Mouse (Mus musculus) neural tube, embryonic 11.5 days (tissue): ENCODE measurements around the gene Gm9918. TPM values are rescaled to one million over a fixed set of nuclear protein-coding genes. Genes with fewer than 3 reads are reported as not detected.
"Not testable (repeated sequence)": the region's sequence is repeated elsewhere in the genome, so short reads cannot be mapped to it uniquely, and the experiment has no call there.

Source experiments
- ATAC-seq: fragments of 200-750 bp; cut with Nextera tagmentation; 2 replicates; pipeline ENCODE4 v1.8.0; 2017; ENCODE audit warnings: moderate number of reproducible peaks, mild to moderate bottlenecking, moderate TSS enrichment, moderate library complexity; ENCODE audit not compliant: insufficient read depth, low FRiP score, low TSS enrichment
- DNase-seq: peaks from one replicate; pipeline ENCODE4 v3.0.0-alpha.2; 2015; ENCODE audit warnings: low spot score
- H3K27ac ChIP-seq: fragments of 300-500 bp; sonication (generic); 2 replicates; pipeline ENCODE4 v1.5.1; 2014; ENCODE audit warnings: low read depth, mild to moderate bottlenecking, low read length
- H3K27me3 ChIP-seq: fragments of 300-500 bp; sonication (generic); 2 replicates; pipeline ENCODE4 v1.6.1; 2014; ENCODE audit warnings: mild to moderate bottlenecking, low read length, mixed read lengths; ENCODE audit not compliant: control insufficient read depth, insufficient read depth
- H3K36me3 ChIP-seq: fragments of 300-500 bp; sonication (generic); 2 replicates; pipeline ENCODE4 v1.6.1; 2014; ENCODE audit warnings: mild to moderate bottlenecking, low read length, moderate library complexity, mixed read lengths; ENCODE audit not compliant: control insufficient read depth, insufficient read depth
- H3K4me1 ChIP-seq: fragments of 300-500 bp; sonication (generic); 2 replicates; pipeline ENCODE4 v1.6.1; 2014; ENCODE audit warnings: low read length, mixed read lengths; ENCODE audit not compliant: control insufficient read depth, insufficient read depth
- H3K4me2 ChIP-seq: fragments of 300-500 bp; sonication (generic); 2 replicates; pipeline ENCODE4 v1.6.1; 2014; ENCODE audit warnings: low read depth, mild to moderate bottlenecking, moderate library complexity
- H3K4me3 ChIP-seq: fragments of 300-500 bp; sonication (generic); 2 replicates; pipeline ENCODE4 v1.5.1; 2014; ENCODE audit warnings: low read depth, low read length
- H3K9ac ChIP-seq: fragments of 300-500 bp; sonication (generic); 2 replicates; pipeline ENCODE4 v1.6.1; 2014; ENCODE audit warnings: mild to moderate bottlenecking, low read length
- H3K9me3 ChIP-seq: fragments of 300-500 bp; sonication (generic); 2 replicates; pipeline ENCODE4 v1.6.1; 2016; ENCODE audit warnings: low read length; ENCODE audit not compliant: control insufficient read depth
- whole genome bisulfite sequencing: fragments of 180-500 bp; shearing (Covaris S2); extraction: QIAGEN DNeasy Blood & Tissue Kit; methylation state at CpG from one replicate; pipeline ENCODE4 v1.1.7; 2014; 5-methylcytosine and 5-hydroxymethylcytosine counted together
- polyA plus RNA-seq: library from polyadenylated mRNA; unstranded; fragments of >200 nt; fragmentation: Nextera tagmentation; extraction: Ambion mirVana; gene quantifications from 2 replicates; pipeline ENCODE4 v1.2.1, GENCODE M21; 2014

Gene Gm9918
- polyA plus RNA-seq = 0.20 and 0.39 TPM in 2 replicates

DNA sequence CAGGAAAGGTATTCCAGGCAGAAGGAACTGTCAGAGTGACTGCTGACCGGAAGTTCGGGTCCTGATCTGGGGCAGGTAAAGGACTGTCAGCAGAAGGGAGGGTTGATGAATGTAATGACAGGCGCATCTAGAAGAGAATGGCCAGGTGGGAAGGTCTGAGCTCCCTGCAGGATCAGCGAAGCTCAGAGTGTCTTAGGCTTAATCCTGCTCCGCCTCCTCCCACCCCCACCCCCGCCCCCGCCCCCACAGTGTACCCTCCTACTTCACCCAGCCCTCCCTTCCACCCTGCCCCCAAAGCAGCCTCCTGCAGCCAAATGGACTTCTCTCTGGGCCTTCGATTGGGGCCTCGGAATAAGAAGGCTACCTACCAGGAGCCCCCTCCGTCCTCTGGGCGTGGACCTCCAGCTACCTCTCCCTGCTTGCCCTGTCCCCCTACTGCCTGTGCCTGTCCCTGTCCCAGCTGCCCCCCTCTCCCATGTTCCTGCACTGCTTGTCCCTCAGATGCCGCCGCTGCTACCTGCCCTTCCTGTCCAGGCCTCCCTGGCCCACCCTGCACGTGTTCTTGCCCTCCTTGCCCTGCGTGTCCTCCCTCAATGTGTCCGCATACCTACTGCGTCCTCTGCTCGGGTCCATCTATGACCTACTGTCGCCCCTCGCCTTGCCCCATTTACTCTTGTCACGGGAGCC is at the start of gene Gm9918:
Gene Gm9918 (plus strand): TSS at position 290 of the 687 bp plus-strand sequence.
- peak within 1 kb of the TSS; percentile 22; the same call in 1 of the 2 replicates for H3K9ac ChIP-seq
- H3K9me3 ChIP-seq = no peaks in the 10 kb centered on the region
- no peak for DNase-seq
- WGBS = 9% methylated on average over 20 of the region's 21 CpGs
- peak within 1 kb of the TSS; percentile 22; the same call in 1 of the 2 replicates for H3K4me3 ChIP-seq
- no peaks in the 10 kb centered on the region for H3K4me1 ChIP-seq
- H3K27ac ChIP-seq = no peak within 1 kb of the TSS
- H3K4me2 ChIP-seq = peak within 1 kb of the TSS; percentile 34
- no peak for ATAC-seq
- no peaks in the 10 kb centered on the region for H3K36me3 ChIP-seq
- no peaks in the 10 kb centered on the region for H3K27me3 ChIP-seq

GRCm38 (mm10) chr15:102222386-102222785 is 48.0 kb upstream of the Gm9918 start:
- H3K4me2 ChIP-seq = no peak overlapping the region
- H3K27me3 ChIP-seq = peaks cover 13% of the 10 kb centered on the region
- DNase-seq (no peak), ATAC-seq (no peak)
- H3K36me3 ChIP-seq = no peaks in the 10 kb centered on the region
- H3K9ac ChIP-seq = no peak overlapping the region
- H3K27ac ChIP-seq = no peak overlapping the region
- 76% methylated on average over 10 of the region's 10 CpGs for WGBS
- no peak overlapping the region for H3K4me3 ChIP-seq
- H3K4me1 ChIP-seq = peaks cover 3% of the 10 kb centered on the region; the same call in 1 of the 2 replicates
- H3K9me3 ChIP-seq = no peaks in the 10 kb centered on the region

GRCm38 (mm10) chr15:102224186-102224991 is 46.0 kb upstream of the Gm9918 start:
- H3K27me3 ChIP-seq = peaks cover 13% of the 10 kb centered on the region
- ATAC-seq (peak; percentile 50), DNase-seq (peak; percentile 81)
- no peak overlapping the region for H3K27ac ChIP-seq
- peak overlapping the region; percentile 19 for H3K9ac ChIP-seq
- no peaks in the 10 kb centered on the region for H3K36me3 ChIP-seq
- peaks cover 3% of the 10 kb centered on the region; the same call in 1 of the 2 replicates for H3K4me1 ChIP-seq
- WGBS = 2% methylated on average over 42 of the region's 43 CpGs
- peak overlapping the region; percentile 29 for H3K4me3 ChIP-seq
- H3K4me2 ChIP-seq = peak overlapping the region; percentile 76
- no peaks in the 10 kb centered on the region for H3K9me3 ChIP-seq

DNA sequence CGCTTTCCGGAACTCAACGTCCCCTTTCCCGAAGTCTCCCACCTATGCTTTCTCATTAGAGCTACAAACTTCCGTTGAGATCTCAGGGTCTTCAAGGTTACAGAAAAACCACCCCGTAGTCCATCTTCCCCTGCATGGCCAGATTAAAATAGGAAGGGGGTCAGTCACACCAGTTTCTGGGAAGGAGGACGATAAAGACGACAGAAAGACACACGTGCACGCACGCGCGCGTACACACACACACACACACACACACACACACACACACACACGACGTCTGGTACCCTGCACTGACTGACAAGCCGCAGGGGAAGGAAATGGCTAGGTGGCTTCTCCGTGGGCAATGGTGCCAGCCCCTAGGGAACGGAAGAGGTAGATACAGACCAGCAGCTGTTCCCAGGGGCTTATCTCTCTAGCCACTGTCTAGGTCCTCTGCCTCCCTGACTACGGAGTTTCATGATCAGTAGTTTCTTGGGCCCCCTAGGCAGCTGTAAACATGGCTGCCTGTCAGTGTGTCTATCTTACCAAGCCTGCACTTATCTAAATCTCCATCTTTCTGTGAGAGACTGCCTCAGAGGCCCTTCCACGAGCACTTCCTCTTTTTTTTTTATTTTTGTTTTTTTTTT is 45.3 kb upstream of the Gm9918 start:
- Histone ChIP-seq H3K4me2 (peak overlapping the region; percentile 76), H3K4me3 (peak overlapping the region; percentile 29), H3K27me3 (peaks cover 13% of the 10 kb centered on the region), H3K36me3 (no peaks in the 10 kb centered on the region), H3K9ac (no peak overlapping the region; the same call in 1 of the 2 replicates), H3K9me3 (no peaks in the 10 kb centered on the region), H3K4me1 (peaks cover 3% of the 10 kb centered on the region; the same call in 1 of the 2 replicates), H3K27ac (no peak overlapping the region)
- DNase-seq = no peak
- WGBS = 24% methylated on average over 21 of the region's 21 CpGs
- ATAC-seq = no peak

DNA sequence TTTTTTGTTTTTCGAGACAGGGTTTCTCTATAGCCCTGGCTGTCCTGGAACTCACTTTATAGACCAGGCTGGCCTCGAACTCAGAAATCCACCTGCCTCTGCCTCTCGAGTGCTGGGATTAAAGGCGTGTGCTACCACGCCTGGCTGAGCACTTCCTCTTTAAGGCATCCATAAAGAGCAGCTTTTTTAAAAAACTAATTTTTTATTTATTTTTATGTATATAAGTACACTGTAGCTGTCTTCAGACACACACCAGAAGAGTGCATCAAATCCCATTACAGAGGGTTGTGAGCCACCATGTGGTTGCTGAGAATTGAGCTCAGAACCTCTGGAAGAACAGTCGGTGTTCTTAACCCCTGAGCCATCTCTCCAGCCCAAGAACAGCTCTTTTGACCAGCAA is 44.7 kb upstream of the Gm9918 start:
- not testable (repeated sequence) for ATAC-seq, H3K9me3 ChIP-seq, H3K9ac ChIP-seq, H3K4me3 ChIP-seq, DNase-seq, H3K4me1 ChIP-seq, H3K4me2 ChIP-seq, H3K36me3 ChIP-seq, H3K27ac ChIP-seq
- 82% methylated on average over 5 of the region's 6 CpGs for WGBS
- peaks cover 13% of the 10 kb centered on the region for H3K27me3 ChIP-seq

DNA sequence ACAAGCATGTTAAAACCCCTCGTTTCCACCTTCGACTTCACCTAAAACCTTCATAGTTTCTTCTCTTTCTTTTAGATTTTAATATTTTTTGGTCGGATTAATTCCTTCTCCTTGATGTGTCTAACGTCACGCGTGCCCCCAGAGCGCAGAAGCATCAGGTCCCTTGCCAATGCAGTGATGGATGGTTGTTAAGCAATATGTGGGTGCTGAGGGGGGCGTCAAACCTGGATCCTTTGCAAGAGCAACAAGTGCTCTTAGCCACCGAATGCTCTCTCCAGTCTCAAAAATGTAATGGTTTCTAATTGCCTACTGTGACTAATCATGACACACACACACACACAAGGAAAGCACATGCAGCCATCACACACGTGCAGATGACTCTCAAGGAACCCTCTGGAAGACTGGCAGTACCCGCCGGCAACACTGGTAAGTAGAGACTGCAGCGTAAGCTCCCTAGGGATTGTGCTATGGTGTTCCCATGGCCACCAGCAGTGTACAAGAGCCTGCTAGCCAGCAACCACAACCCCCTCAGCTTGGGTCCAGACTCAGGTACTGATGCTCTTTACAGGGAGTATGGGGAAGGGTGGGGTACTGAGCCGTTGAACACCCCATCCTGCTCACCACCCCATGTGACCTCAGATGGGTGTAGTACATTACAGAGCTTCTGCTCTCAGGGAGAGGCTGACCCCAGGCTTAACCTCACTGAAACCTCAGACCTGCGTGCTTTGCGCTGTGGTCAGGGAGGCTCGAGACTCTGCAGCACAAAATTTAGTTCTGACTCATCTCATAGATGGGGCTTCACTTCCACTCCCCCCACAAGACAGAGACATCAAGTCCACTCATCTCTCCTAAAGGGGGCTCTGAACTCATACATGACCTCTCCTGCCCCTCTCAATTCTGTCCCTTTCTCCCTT is 39.7 kb upstream of the Gm9918 start:
- ATAC-seq (no peak), DNase-seq (no peak)
- Histone ChIP-seq H3K27ac (no peak overlapping the region), H3K4me1 (no peaks in the 10 kb centered on the region), H3K4me3 (no peak overlapping the region), H3K9me3 (no peaks in the 10 kb centered on the region), H3K4me2 (no peak overlapping the region), H3K27me3 (no peaks in the 10 kb centered on the region), H3K9ac (no peak overlapping the region), H3K36me3 (no peaks in the 10 kb centered on the region)
- WGBS = 86% methylated on average over 17 of the region's 17 CpGs

- WGBS = 46% methylated on average over 6 of the region's 6 CpGs
- Histone ChIP-seq H3K9me3 (no peaks in the 10 kb centered on the region), H3K4me1 (no peaks in the 10 kb centered on the region), H3K9ac (no peak within 1 kb of the TSS), H3K4me2 (no peak within 1 kb of the TSS), H3K36me3 (no peaks in the 10 kb centered on the region), H3K27ac (no peak within 1 kb of the TSS), H3K27me3 (no peaks in the 10 kb centered on the region), H3K4me3 (no peak within 1 kb of the TSS)
- no peak for DNase-seq
- ATAC-seq = no peak
Measured at GRCm38 (mm10) chr15:102231748-102232147, 38.6 kb upstream of the Gm9918 start, which contains the start of gene Itgb7. Gene Itgb7, minus strand, starts transcription at chr15:102231944.

DNA sequence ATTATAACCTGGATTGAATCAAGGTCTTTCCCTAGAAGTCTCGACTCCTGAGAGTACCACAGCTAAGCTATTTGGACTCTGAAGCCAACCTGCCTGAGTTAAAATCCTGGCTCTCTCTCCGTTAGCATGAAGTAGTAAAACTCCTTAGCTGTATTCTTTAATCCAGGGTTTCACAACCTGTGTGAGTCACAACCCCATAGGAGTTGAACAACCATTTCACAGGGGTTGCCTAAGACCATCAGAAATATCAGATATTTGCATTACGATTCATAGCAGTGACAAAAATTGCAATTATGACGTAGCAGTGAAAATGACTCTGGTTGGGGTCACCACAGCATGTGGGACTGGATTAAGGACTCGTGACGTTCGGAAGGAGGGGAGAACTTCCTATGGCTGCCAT is 37.6 kb upstream of the Gm9918 start:
- Histone ChIP-seq H3K9me3 (no peaks in the 10 kb centered on the region), H3K36me3 (no peaks in the 10 kb centered on the region), H3K9ac (no peak overlapping the region), H3K27ac (no peak overlapping the region), H3K4me3 (no peak overlapping the region), H3K27me3 (no peaks in the 10 kb centered on the region), H3K4me2 (no peak overlapping the region), H3K4me1 (no peaks in the 10 kb centered on the region)
- 82% methylated on average over 7 of the region's 7 CpGs for WGBS
- no peak for DNase-seq
- ATAC-seq = no peak
